Mouse (Mus musculus) midbrain, embryonic 16.5 days (tissue): ENCODE results near the gene Tmprss9. TPM values are rescaled to one million over a fixed set of nuclear protein-coding genes. Genes with fewer than 3 reads are reported as not detected.

Source experiments
- ATAC-seq: fragments of 200-750 bp; cut with Nextera tagmentation; 2 replicates; pipeline ENCODE4 v1.8.0; 2017; ENCODE audit warnings: moderate TSS enrichment
- H3K27ac ChIP-seq: fragments of 300-500 bp; sonication (generic); 2 replicates; pipeline ENCODE4 v1.5.1; 2014; ENCODE audit warnings: mild to moderate bottlenecking, low read length, mixed read lengths
- H3K27me3 ChIP-seq: fragments of 300-500 bp; sonication (generic); 2 replicates; pipeline ENCODE4 v1.6.1; 2014; ENCODE audit warnings: low read depth, low read length, mixed read lengths; ENCODE audit not compliant: control insufficient read depth, insufficient read depth
- H3K36me3 ChIP-seq: fragments of 300-500 bp; sonication (generic); 2 replicates; pipeline ENCODE4 v1.6.1; 2014; ENCODE audit warnings: mild to moderate bottlenecking, low read length, moderate library complexity, mixed read lengths; ENCODE audit not compliant: control insufficient read depth, insufficient read depth
- H3K4me1 ChIP-seq: fragments of 300-500 bp; sonication (generic); 2 replicates; pipeline ENCODE4 v1.6.1; 2014; ENCODE audit warnings: mild to moderate bottlenecking, low read length, mixed read lengths; ENCODE audit not compliant: control insufficient read depth, insufficient read depth
- H3K4me2 ChIP-seq: fragments of 300-500 bp; sonication (generic); 2 replicates; pipeline ENCODE4 v1.6.1; 2014; ENCODE audit warnings: mild to moderate bottlenecking, low read length, mixed read lengths
- H3K4me3 ChIP-seq: fragments of 300-500 bp; sonication (generic); 2 replicates; pipeline ENCODE4 v1.5.1; 2014; ENCODE audit warnings: low read depth, mild to moderate bottlenecking, low read length, moderate library complexity, mixed read lengths
- H3K9ac ChIP-seq: fragments of 300-500 bp; sonication (generic); 2 replicates; pipeline ENCODE4 v1.6.1; 2014; ENCODE audit warnings: low read depth, low read length, mixed read lengths
- H3K9me3 ChIP-seq: fragments of 300-500 bp; sonication (generic); replicated peaks from 2 replicates; pipeline ENCODE4 v1.6.1; 2014; ENCODE audit warnings: mild to moderate bottlenecking, low read length, mixed read lengths; ENCODE audit not compliant: control insufficient read depth, poor library complexity, severe bottlenecking
- WGBS: fragments of 180-500 bp; shearing (Covaris S2); extraction: QIAGEN DNeasy Blood & Tissue Kit; methylation state at CpG from one replicate; pipeline ENCODE4 v1.1.7; 2014; 5-methylcytosine and 5-hydroxymethylcytosine counted together
- polyA plus RNA-seq: library from polyadenylated mRNA; unstranded; fragments of >200 nt; fragmentation: Nextera tagmentation; extraction: Ambion mirVana; gene quantifications from 2 replicates; pipeline ENCODE4 v1.2.1, GENCODE M21; 2015

Gene Tmprss9
- polyA plus RNA-seq, 1 experiment from 2014 or later: 0.10 TPM

DNA sequence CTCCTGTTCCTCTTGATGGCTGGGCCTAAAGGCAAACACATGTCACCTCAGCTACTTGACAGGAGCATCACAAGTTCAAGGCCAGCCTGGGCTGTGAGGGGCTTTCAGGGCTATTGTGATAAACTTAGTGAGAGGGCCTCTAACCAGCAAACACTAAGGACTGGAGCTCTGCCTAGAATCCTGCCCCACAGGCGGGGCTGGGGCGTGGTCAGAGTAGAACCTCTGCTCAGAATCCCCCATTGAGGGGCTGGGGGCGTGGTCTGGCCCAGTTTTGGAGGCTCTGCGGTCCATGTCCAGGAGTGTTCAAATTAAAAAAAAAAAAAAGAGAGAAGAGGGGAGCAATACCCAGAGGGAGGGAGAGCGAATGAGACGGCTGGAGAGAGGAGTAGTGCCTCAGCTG lies 24.0 kb downstream of the Tmprss9 start:
- Histone ChIP-seq H3K4me3 (no peak overlapping the region), H3K4me1 (peaks cover 10% of the 10 kb centered on the region), H3K4me2 (no peak overlapping the region), H3K36me3 (peaks cover 3% of the 10 kb centered on the region; the same call in 1 of the 2 replicates), H3K27ac (no peak overlapping the region), H3K27me3 (no peaks in the 10 kb centered on the region), H3K9ac (no peak overlapping the region), H3K9me3 (no peaks in the 10 kb centered on the region)
- no peak for ATAC-seq
- 84% methylated on average over 6 of the region's 6 CpGs for WGBS

DNA sequence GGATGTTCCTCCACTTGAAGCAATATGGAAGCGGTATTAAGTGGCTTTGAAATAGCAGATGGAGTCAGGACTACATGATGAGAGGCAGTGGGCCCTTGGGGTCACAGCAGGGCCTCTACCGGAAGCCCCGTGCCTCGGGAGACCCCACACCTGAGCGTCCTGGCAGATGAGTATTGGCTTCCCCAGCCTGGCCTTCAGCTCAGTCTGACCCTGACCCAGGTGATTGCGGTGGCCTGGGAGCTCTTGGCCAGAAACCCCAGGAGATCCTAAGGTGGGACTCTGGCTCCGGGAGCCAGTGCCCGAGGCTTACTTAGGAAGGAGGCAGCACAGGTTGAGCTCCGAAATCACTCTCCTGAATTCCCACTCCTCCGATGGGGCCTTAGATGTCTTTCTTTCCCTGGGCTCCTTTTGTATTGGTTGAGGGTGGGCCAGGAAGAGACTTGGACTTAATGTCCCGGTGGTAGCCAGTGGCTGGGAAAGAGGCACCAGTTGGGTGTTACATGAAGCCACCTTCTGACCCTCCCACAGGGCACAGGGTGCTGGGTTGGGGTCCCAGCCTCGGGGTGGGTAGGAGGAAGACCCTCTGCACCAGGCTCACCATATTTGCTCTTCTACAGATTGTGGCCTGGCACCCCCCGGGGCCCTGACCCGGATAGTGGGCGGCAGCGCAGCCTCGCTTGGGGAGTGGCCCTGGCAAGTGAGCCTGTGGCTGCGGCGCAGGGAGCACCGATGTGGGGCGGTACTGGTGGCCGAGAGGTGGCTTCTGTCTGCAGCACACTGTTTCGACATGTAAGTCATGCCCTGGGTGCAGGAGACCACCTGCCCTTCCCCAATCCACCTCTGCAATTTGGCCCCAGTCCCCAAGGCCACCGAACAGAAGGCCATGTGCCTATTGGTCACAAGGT lies 25.2 kb downstream of the Tmprss9 start:
- Histone ChIP-seq H3K36me3 (peaks cover 3% of the 10 kb centered on the region; the same call in 1 of the 2 replicates), H3K9ac (no peak overlapping the region), H3K27me3 (no peaks in the 10 kb centered on the region), H3K4me1 (peaks cover 10% of the 10 kb centered on the region), H3K9me3 (no peaks in the 10 kb centered on the region), H3K4me3 (no peak overlapping the region), H3K4me2 (no peak overlapping the region), H3K27ac (no peak overlapping the region)
- 66% methylated on average over 21 of the region's 24 CpGs for WGBS
- no peak for ATAC-seq

DNA sequence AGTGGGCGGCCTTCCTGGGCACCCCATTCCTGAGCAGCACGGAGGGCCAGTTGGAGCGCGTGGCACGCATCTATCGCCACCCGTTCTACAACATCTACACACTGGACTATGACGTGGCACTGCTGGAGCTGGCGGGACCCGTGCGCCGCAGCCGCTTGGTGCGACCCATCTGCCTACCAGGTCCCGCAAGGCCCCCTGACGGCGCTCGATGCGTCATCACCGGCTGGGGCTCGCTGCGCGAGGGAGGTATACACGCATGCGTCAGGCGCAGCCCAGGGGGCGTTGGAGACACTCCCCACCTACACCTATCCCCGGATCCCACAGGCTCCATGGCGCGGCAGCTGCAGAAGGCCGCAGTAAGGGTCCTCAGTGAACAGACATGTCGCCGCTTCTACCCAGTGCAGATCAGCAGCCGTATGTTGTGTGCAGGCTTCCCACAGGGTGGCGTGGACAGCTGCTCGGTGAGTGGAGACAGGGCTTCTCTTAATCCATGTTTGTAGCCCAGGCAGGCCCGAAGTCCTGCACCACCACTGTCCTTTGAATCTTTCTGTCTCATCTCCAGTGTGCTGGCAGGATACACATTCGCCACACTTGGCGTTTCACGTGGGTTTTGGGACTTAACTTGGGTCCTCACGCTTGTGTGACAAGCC lies 26.3 kb downstream of the Tmprss9 start:
- H3K36me3 ChIP-seq: peaks cover 9% of the 10 kb centered on the region
- H3K4me2 ChIP-seq: no peak overlapping the region
- H3K27ac ChIP-seq: no peak overlapping the region
- H3K27me3 ChIP-seq: no peaks in the 10 kb centered on the region
- no peak overlapping the region for H3K9ac ChIP-seq
- ATAC-seq: no peak
- H3K4me3 ChIP-seq: no peak overlapping the region
- H3K9me3 ChIP-seq: no peaks in the 10 kb centered on the region
- peaks cover 10% of the 10 kb centered on the region for H3K4me1 ChIP-seq
- 34% methylated on average over 39 of the region's 41 CpGs for WGBS

DNA sequence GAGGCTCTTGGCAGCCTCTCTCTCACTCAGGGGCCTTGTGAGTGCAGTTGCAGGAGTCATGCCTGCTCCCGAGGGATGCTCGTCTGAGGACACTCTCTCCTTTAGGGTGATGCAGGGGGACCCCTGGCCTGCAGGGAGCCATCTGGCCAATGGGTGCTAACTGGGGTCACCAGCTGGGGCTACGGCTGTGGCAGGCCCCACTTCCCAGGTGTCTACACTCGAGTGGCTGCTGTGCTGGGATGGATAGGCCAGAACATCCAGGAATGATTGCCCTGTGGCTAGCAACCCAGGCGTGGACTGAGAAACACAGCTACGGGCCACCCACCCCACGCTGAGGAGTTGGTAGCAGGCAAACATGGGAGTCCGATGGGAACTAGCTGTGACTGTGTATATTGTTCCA lies 27.4 kb downstream of the Tmprss9 start:
- Histone ChIP-seq H3K4me2 (peak overlapping the region; percentile 96), H3K4me3 (no peak overlapping the region), H3K27me3 (no peaks in the 10 kb centered on the region), H3K36me3 (peaks cover 19% of the 10 kb centered on the region), H3K4me1 (peaks cover 10% of the 10 kb centered on the region), H3K9me3 (no peaks in the 10 kb centered on the region), H3K27ac (no peak overlapping the region), H3K9ac (no peak overlapping the region)
- 91% methylated on average over 8 of the region's 8 CpGs for WGBS
- no peak for ATAC-seq

DNA sequence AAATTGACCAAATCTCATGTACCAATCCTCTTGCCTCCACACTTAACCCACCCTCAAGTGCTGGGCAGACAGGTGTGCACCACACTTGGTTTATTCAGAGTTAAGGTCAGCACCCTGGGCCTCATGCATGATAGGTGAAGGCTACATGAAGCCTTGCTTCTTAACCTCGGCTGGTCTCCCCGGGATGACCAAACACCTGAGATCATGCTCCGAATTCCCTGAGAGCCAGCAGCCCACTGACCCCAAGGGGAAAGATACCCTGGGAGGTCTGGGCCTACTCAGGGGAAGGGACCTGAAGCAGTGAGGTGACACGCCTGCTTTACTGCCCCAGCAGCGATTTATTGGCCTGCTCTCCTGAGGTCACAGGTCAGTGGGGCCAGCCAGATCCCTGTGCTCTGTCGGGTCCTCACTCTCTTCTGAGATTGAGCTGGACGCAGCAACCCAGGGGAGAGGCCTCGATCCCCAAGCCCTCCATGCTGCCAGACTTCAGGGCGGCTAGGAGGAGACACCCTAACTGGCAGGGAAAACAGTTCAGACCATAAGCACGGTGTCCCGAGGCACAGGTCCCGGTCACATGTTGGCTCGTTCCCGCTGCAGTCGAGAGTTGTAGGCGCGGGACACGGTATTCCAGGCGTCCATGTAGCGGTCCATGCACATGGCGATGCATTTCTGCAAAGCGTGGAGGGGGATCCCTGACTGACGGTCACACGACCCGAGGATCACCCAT lies 28.1 kb downstream of the Tmprss9 start:
- H3K27ac ChIP-seq: peak overlapping the region; percentile 92
- H3K36me3 ChIP-seq: peaks cover 26% of the 10 kb centered on the region
- ATAC-seq: no peak
- peak overlapping the region; percentile 77 for H3K9ac ChIP-seq
- no peaks in the 10 kb centered on the region for H3K9me3 ChIP-seq
- peak overlapping the region; percentile 81 for H3K4me3 ChIP-seq
- peak overlapping the region; percentile 96 for H3K4me2 ChIP-seq
- WGBS: 16% methylated on average over 25 of the region's 25 CpGs
- H3K4me1 ChIP-seq: peaks cover 10% of the 10 kb centered on the region
- no peaks in the 10 kb centered on the region for H3K27me3 ChIP-seq

DNA sequence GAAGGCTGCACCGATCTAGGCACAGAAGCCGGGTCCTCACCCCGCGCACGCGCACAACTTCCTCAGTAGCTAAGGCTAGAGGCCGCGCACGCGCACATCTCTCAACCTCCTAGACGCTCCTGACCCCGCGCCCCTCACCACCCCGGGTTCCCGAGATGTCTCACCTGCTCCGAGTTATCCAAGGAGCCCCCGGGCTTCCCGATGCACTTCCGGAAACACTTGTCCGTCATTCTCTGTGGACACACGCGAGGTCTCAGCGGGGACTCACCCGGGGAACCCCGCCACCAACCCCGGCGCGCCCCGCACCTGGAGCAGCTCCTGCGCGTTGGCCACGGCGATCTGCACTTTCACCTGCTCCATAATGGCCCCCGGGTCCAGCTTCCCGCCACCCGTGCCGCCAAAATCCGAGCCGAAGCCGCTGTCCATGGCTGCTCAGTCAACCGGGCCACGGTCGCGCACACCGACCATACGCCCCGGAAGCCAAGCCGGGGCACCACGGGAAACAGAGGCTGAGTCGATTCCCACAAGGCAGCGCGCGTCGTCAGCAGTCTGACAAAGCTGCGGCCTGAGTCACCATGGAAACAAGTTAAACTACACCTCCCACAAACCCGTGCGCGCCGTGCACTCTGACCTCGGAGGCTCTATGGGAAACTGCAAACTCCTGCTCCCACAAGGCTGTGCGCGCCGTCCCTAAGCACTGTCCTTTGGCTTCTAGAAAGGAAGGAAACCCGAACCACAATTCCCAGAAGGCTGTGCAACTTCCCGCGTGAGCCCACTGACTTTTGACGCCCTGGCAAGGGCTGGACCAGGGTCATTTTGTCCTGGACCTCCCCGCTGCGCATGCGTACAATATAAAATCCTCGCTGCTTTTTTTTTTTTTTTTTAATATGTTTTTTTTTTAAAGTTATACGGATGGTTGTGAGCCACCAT lies 28.9 kb downstream of the Tmprss9 start, which contains the start of gene Timm13:
TSS of gene Timm13 (minus strand) at position 652 of the 930 bp plus-strand sequence.
- H3K4me2 ChIP-seq: peak within 1 kb of the TSS; percentile 96
- no peaks in the 10 kb centered on the region for H3K27me3 ChIP-seq
- H3K27ac ChIP-seq: peak within 1 kb of the TSS; percentile 92
- peaks cover 33% of the 10 kb centered on the region for H3K36me3 ChIP-seq
- H3K9ac ChIP-seq: peak within 1 kb of the TSS; percentile 77
- H3K4me1 ChIP-seq: peaks cover 10% of the 10 kb centered on the region
- WGBS: under 1% methylated on average over 72 of the region's 72 CpGs
- no peaks in the 10 kb centered on the region for H3K9me3 ChIP-seq
- peak within 1 kb of the TSS; percentile 81 for H3K4me3 ChIP-seq
- ATAC-seq: peak; percentile 95

DNA sequence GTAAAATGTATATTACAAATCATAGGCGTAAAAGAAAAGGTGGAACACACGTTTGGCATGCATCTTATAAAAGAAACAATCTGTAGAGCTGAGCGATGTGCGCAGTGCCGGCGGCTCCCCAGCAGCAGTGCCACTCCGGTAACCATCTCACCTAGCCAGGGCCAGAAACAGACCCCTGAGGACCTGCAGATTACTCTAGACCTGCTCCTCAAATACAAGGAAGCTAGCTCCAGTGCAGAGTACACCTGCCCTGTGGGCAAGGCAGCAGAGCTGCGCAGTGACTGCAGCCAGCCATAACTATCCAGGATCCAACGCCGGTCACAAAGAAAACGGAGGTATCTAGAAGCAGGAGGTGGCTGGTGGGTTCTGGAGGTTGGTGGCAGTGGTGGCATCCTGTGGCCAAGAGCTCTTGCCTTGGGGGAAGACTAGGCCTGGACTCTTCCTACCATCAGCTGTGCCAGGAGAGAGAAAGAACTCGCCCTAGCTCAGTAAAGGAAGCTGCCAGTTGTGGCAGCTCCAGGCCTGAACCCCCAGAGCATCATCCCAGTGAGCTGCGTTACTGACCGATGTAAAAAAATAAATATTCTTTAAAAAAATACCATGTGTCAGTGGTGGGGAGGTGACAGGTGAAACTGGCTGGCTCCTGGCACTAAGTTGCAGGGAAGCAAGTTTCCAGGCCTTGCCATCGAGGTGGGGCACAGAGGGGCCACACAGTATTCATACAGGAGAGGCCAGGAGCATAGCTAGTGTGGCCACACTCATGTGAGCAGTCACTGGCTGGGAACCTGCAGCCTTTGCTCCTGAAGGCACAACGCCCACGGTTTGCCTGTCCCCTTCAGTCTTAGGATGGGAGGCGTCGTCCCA lies 30.0 kb downstream of the Tmprss9 start:
- peak overlapping the region; percentile 32 for H3K4me2 ChIP-seq
- H3K4me1 ChIP-seq: peaks cover 10% of the 10 kb centered on the region
- H3K9ac ChIP-seq: no peak overlapping the region
- ATAC-seq: no peak
- H3K27ac ChIP-seq: peak overlapping the region; percentile 58
- H3K4me3 ChIP-seq: no peak overlapping the region
- H3K36me3 ChIP-seq: peaks cover 39% of the 10 kb centered on the region
- H3K9me3 ChIP-seq: no peaks in the 10 kb centered on the region
- H3K27me3 ChIP-seq: no peaks in the 10 kb centered on the region
- WGBS: 88% methylated on average over 19 of the region's 19 CpGs
